Mouse (Mus musculus) gastrocnemius, adult 2 months (tissue): ENCODE data around the gene Tead1. TPM values are rescaled to one million over a fixed set of nuclear protein-coding genes. Genes with fewer than 3 reads are reported as not detected.

ENCODE experiments used
- DNase-seq: peaks from one replicate; pipeline ENCODE4 v3.0.0; 2022
- H3K27ac ChIP-seq: fragments of 200-600 bp; 2 replicates; pipeline ENCODE4 v1.8.1; 2022; ENCODE audit warnings: mild to moderate bottlenecking
- H3K4me3 ChIP-seq: fragments of 200-600 bp; 2 replicates; pipeline ENCODE4 v1.8.1; 2022; ENCODE audit warnings: mild to moderate bottlenecking, moderate library complexity
- CTCF ChIP-seq: fragments of 200-600 bp; IDR thresholded peaks from 2 replicates; pipeline ENCODE4 v1.8.1; 2022; ENCODE audit warnings: antibody characterized with exemption, mild to moderate bottlenecking, moderate library complexity
- intact Hi-C: fragments of 180-260 bp; cut with DNase I; formaldehyde crosslinking; loops from one replicate; pipeline ENCODE4 v1.15.1; 2025
- total RNA-seq, 2 experiments: library from RNA; stranded (reverse); gene quantifications; 2 replicates each; pipeline ENCODE4 v1.2.3; 2021

The Tead1 gene
- total RNA-seq, 2 experiments from 2014 or later, result 189 to 260 TPM

- intact Hi-C loops, result no loop called here
- no peak for DNase-seq
- Histone ChIP-seq H3K27ac (no peak overlapping the region; the same call in 1 of the 2 replicates), H3K4me3 (no peak overlapping the region)
- no peak for TF ChIP-seq CTCF
These were observed 40.5 kb downstream of the Tead1 start for GRCm38 (mm10) chr7:112719394-112720142.

GRCm38 (mm10) chr7:112720143-112720988, 41.2 kb downstream of the Tead1 start:
- DNase-seq, result peak; percentile 43
- TF ChIP-seq CTCF, result no peak
- intact Hi-C loops, result no loop called here
- Histone ChIP-seq H3K27ac (peak overlapping the region; percentile 40; the same call in 1 of the 2 replicates), H3K4me3 (peak overlapping the region; percentile 46)

GRCm38 (mm10) chr7:112720989-112721337, 41.8 kb downstream of the Tead1 start:
- no peak for DNase-seq
- Histone ChIP-seq H3K27ac (peak overlapping the region; percentile 40; the same call in 1 of the 2 replicates), H3K4me3 (peak overlapping the region; percentile 46; the same call in 1 of the 2 replicates)
- TF ChIP-seq CTCF, result no peak
- intact Hi-C loops, result no loop called here

- DNase-seq, result no peak
- TF ChIP-seq CTCF, result no peak
- no peak overlapping the region for H3K27ac ChIP-seq
- H3K4me3 ChIP-seq, result no peak overlapping the region
- intact Hi-C loops, result no loop called here
These were observed 42.7 kb downstream of the Tead1 start for GRCm38 (mm10) chr7:112721859-112722258.

- Histone ChIP-seq H3K27ac (no peak overlapping the region), H3K4me3 (no peak overlapping the region)
- no peak for TF ChIP-seq CTCF
- DNase-seq, result no peak
- intact Hi-C loops, result no loop called here
These were observed 49.3 kb downstream of the Tead1 start for GRCm38 (mm10) chr7:112728399-112728798.

GRCm38 (mm10) chr7:112730209-112730608, 51.1 kb downstream of the Tead1 start:
- Histone ChIP-seq H3K27ac (no peak overlapping the region), H3K4me3 (no peak overlapping the region)
- intact Hi-C loops, result no loop called here
- TF ChIP-seq CTCF, result no peak
- no peak for DNase-seq

GRCm38 (mm10) chr7:112731584-112731983, 52.5 kb downstream of the Tead1 start:
- Histone ChIP-seq H3K4me3 (no peak overlapping the region), H3K27ac (no peak overlapping the region)
- intact Hi-C loops, result no loop called here
- TF ChIP-seq CTCF, result no peak
- DNase-seq, result no peak

- no peak for TF ChIP-seq CTCF
- Histone ChIP-seq H3K4me3 (no peak overlapping the region), H3K27ac (peak overlapping the region; percentile 43; the same call in 1 of the 2 replicates)
- peak; percentile 33 for DNase-seq
- intact Hi-C loops, result no loop called here
These were observed 60.1 kb downstream of the Tead1 start for GRCm38 (mm10) chr7:112739174-112739573.

GRCm38 (mm10) chr7:112741790-112742189, 62.7 kb downstream of the Tead1 start:
- H3K27ac ChIP-seq, result peak overlapping the region; percentile 93
- DNase-seq, result peak; percentile 87
- peak overlapping the region; percentile 72 for H3K4me3 ChIP-seq

GRCm38 (mm10) chr7:112743063-112743462, 63.9 kb downstream of the Tead1 start:
- H3K4me3 ChIP-seq, result peak overlapping the region; percentile 72
- DNase-seq, result no peak
- intact Hi-C loops, result loop anchor here (5.0 kb wide), 2 partner anchors 46 to 61 kb away; no protein-coding TSS in a partner anchor
- no peak for TF ChIP-seq CTCF
- peak overlapping the region; percentile 93 for H3K27ac ChIP-seq

More at GRCm38 (mm10) chr7:112741790-112742189, 62.7 kb downstream of the Tead1 start:
- intact Hi-C loops, result loop anchor here (5.0 kb wide), 2 partner anchors 44 to 59 kb away; no protein-coding TSS in a partner anchor
- TF ChIP-seq CTCF, result no peak

GRCm38 (mm10) chr7:112743621-112744395, 64.7 kb downstream of the Tead1 start:
- H3K27ac ChIP-seq, result peak overlapping the region; percentile 93
- no peak for TF ChIP-seq CTCF
- intact Hi-C loops, result loop anchor here (5.0 kb wide), 2 partner anchors 47 to 62 kb away; no protein-coding TSS in a partner anchor
- peak; percentile 89 for DNase-seq
- peak overlapping the region; percentile 72 for H3K4me3 ChIP-seq

- intact Hi-C loops, result no loop called here
- no peak for TF ChIP-seq CTCF
- no peak for DNase-seq
- peak overlapping the region; percentile 12; the same call in 1 of the 2 replicates for H3K27ac ChIP-seq
- H3K4me3 ChIP-seq, result no peak overlapping the region
These were observed 68.1 kb downstream of the Tead1 start for GRCm38 (mm10) chr7:112747187-112747586.
